ENCODE assay signal across 21 mouse cellular contexts in genomic region chr3:101649271-101649670, GRCm38 (mm10). TPM values are rescaled to one million over a fixed set of nuclear protein-coding genes. Genes with fewer than 3 reads are reported as not detected.
DNase-seq lines count a peak whose midpoint lies in the region; ATAC-seq and TF ChIP-seq lines count a peak whose summit lies in the region.
"Had no signal": no experiment of that assay in that cellular context is flagged by ENCODE, and none has a peak within 500 bp of the region (broad histone marks: within the 10 kb centered on the region; RNA-seq: fewer than 3 reads in every experiment).

No protein-coding gene starts in this region.

- in situ Hi-C loops in Patski (cut with MboI; ENCODE audit: low pct_unique_long_range_greater_than_20kb) = loop anchor here (5.0 kb wide), 1 partner anchor 42 kb away; no protein-coding TSS in a partner anchor

- POLR2A ChIA-PET in Patski (lab: Charles Lee) = interaction anchor here (1.0 kb wide), 1 partner anchor 47 kb away, joined by 3 read pairs; no protein-coding TSS in a partner anchor

- DNase-seq in kidney, adult 9 months = peak; percentile 40
- no peak for DNase-seq in kidney, postnatal 4 days
- DNase-seq in urinary bladder, postnatal 14 days (ENCODE audit: low spot score) = peak; percentile 53
- DNase-seq in urinary bladder, postnatal 10 days (ENCODE audit: low spot score) = no peak
- DNase-seq in Patski (ENCODE audit: low read depth, low spot score) = no peak
- DNase-seq in spleen, adult 12 weeks (ENCODE audit: low spot score) = no peak
- DNase-seq: adrenal gland, adult 8-10 months; B cell, adult 2 months; cerebellum, adult 11 months; cerebellum, adult 8-10 months; cerebellum, postnatal 14 days; embryo, embryonic 11 days; gastrocnemius, postnatal 36 days; heart, adult 11 months; heart, postnatal 4 days had no signal

- CTCF ChIA-PET in Patski (lab: Charles Lee) = interaction anchor here (0.7 to 1.5 kb wide), 4 partner anchors 12 to 135 kb away, joined by 3 to 4 read pairs (median 3); no protein-coding TSS in a partner anchor

- peak; percentile 27 for ATAC-seq in Patski
- ATAC-seq: CD4-positive, CD25-positive, alpha-beta regulatory T cell, adult 4 months; forebrain, embryonic 15.5 days; hindbrain, embryonic 16.5 days had no signal

- no peak for TF ChIP-seq CTCF in Patski (IDR thresholded peaks at IDR 0.05)

- H3K27me3 ChIP-seq in Patski = no peaks in the 10 kb centered on the region
- H3K27me3 ChIP-seq: embryonic facial prominence, embryonic 15.5 days; forebrain, embryonic 15.5 days; heart, embryonic 13.5 days; hindbrain, embryonic 12.5 days had no signal

RNA-seq across cellular contexts. Expression of gene Atp1a1, which starts 44.8 kb away (rescaled TPM):
- 3,406 TPM for polyA plus RNA-seq in Patski (2021)

Comparison
In these comparisons a context has a peak if more than half of its experiments do, and no peak if none do; other contexts are left out.
1. DNase-seq: peak in kidney, adult 9 months (single experiment) and urinary bladder, postnatal 14 days (single experiment); none in kidney, postnatal 4 days (0 of 2), urinary bladder, postnatal 10 days (single experiment), Patski (single experiment) and spleen, adult 12 weeks (single experiment).